Mouse (Mus musculus): Measurements from ENCODE around the gene Nemf. TPM values are rescaled to one million over a fixed set of nuclear protein-coding genes. Genes with fewer than 3 reads are reported as not detected.

The Nemf gene
- total and polyA plus RNA-seq, 3 experiments: 34.3 to 56.6 (median 44.9) TPM

DNA sequence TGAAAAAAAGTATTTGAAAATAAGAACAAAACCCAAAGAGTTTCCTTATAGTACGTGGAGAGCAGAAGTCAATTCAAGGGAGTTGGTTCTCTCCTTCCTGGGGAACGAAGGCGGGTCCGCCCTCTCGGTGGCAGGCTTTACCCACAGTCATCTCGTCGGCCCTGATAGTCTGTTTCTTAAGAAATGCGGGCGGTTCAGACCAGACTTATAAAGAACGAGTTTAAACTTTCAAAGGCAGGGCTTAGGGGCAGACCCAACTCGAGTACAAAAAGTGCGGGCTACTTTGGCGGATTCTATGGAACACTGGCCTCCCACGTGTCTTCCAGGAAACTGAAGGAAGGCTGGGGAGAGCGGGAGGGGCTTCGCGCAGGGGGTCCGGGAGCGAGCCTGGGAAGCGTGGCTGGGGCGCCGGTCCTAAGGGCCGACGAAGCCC lies 14.5 kb upstream of the Nemf start (continued):
- TF ChIP-seq RCOR1 (conservative IDR thresholded peaks at IDR 0.05; ENCODE audit: low read depth, low read length): no peak
- TF ChIP-seq TBP (conservative IDR thresholded peaks at IDR 0.05; ENCODE audit: low read depth, low read length): 0 out of 2 replicates have a peak, but pooled peaks have one; percentile 45
- TF ChIP-seq NELFE (IDR thresholded peaks at IDR 0.05; ENCODE audit: low read depth, low read length): peak; percentile 13; the same call in 1 of the 2 replicates
- TF ChIP-seq BHLHE40 (IDR thresholded peaks at IDR 0.05; ENCODE audit: low read depth, low read length): no peak
- no peak for TF ChIP-seq USF2 (conservative IDR thresholded peaks at IDR 0.05; ENCODE audit: low read depth, low read length)
- peak; percentile 91; the same call in 1 of the 2 replicates for TF ChIP-seq MYC (IDR thresholded peaks at IDR 0.05; ENCODE audit: low read depth, low read length)
- TF ChIP-seq ETS1 (conservative IDR thresholded peaks at IDR 0.05; ENCODE audit: low read depth, low read length): no peak
- TF ChIP-seq CHD2 (IDR thresholded peaks at IDR 0.05; ENCODE audit: low read length): no peak
- TF ChIP-seq SMC3 (IDR thresholded peaks at IDR 0.05; ENCODE audit: low read depth, low read length): peak; percentile 55

DNA sequence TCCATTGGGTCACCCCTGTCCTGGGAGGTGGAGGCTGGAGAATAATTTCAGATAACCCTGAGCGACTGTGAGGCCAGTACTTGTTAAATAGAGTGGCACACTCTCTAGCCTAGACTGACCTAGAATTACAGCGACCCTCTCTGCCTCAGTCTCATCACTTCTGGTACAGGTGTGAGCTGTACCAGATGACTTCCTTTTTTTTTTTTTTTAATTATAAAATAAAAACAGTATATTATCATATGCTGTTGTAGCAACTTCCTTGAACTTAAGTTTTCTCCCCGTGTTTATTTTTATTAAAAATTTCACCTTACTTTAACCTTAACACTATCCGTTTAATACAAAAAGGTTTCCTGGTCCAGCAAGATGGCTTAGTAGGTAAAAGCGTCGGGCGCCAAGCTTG lies 14.0 kb upstream of the Nemf start:
- no peak for DNase-seq (ENCODE audit: extremely low read depth)
- Histone ChIP-seq H3K9ac (ENCODE audit: insufficient read depth, low read depth) (peak overlapping the region; percentile 94), H3K27me3 (replicated peaks) (no peaks in the 10 kb centered on the region), H3K36me3 (replicated peaks in 1 of 2; ENCODE audit: control insufficient read depth in 1 of 2, insufficient read depth in 1 of 2, low read length in 1 of 2) (peaks cover 11 to 18% of the 10 kb centered on the region in 2 experiments), H3K4me1 (ENCODE audit: control insufficient read depth in 1 of 2, insufficient read depth in 2 of 2) (peaks cover 0 to 20% of the 10 kb centered on the region in 2 experiments; a peak in 2 of 4 replicates), H3K9me3 (replicated peaks; ENCODE audit: low read length) (no peaks in the 10 kb centered on the region), H3K79me2 (replicated peaks; ENCODE audit: control insufficient read depth, extremely low read depth, insufficient read depth, poor library complexity, severe bottlenecking) (peaks cover 35% of the 10 kb centered on the region), H3K4me3 (replicated peaks in 1 of 3; ENCODE audit: low read depth in 2 of 3, low read length in 2 of 3, poor library complexity in 1 of 3) (peak overlapping the region; percentile 64 to 93 (median 75)), H3K4me2 (ENCODE audit: insufficient read depth, low read depth, poor library complexity, severe bottlenecking) (peak overlapping the region; percentile 69), H3K27ac (ENCODE audit: insufficient read depth, low read depth) (peak overlapping the region; percentile 91; the same call in 1 of the 2 replicates)
- in situ Hi-C loops (cut with MboI; ENCODE audit: low pct_ligation_motif_present, low pct_unique_long_range_greater_than_20kb, low sequenced_read_pairs): loop anchor here (5.0 kb wide), 1 partner anchor 166 kb away; no protein-coding TSS in a partner anchor
- TF ChIP-seq ZNF384 (IDR thresholded peaks at IDR 0.05; ENCODE audit: low read depth, low read length) (peak; percentile 75), E2F4 (IDR thresholded peaks at IDR 0.05; ENCODE audit: insufficient replicate concordance, low read depth, low read length) (no peak)
- dilution Hi-C loops (cut with MboI; ENCODE audit: extremely low pct_ligation_motif_present, extremely low pct_unique_long_range_greater_than_20kb, low sequenced_read_pairs): no loop called here

DNA sequence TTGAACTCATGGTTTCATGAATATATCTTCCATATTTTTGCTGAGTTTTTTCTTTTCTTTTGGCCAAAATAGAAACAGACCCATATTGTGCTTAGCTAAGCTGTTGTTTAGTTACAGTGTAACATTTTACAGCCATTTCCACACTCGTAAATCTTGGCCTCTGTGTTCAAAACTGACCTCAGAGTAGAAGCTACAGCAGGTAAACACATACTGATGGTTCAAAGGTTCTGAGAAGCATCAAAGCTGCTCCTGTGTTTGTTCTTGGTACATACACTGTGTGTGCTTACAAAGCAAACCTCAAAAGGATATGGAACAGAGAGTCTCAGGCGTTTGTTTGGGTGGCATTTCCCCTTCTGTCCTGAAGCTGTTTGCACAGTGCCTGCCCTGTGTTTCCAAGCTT lies 10.6 kb upstream of the Nemf start:
- H3K79me2 ChIP-seq (replicated peaks; ENCODE audit: control insufficient read depth, extremely low read depth, insufficient read depth, poor library complexity, severe bottlenecking): peaks cover 12% of the 10 kb centered on the region
- no peak for TF ChIP-seq SMC3 (IDR thresholded peaks at IDR 0.05; ENCODE audit: low read depth, low read length)
- TF ChIP-seq HCFC1 (IDR thresholded peaks at IDR 0.05; ENCODE audit: low read depth, low read length): no peak
- no peak for TF ChIP-seq PAX5 (IDR thresholded peaks at IDR 0.05; ENCODE audit: low read length)
- no peak for TF ChIP-seq CTCF (conservative IDR thresholded peaks at IDR 0.05 in 1 of 2, IDR thresholded peaks at IDR 0.05 in 1 of 2; ENCODE audit: low read depth in 2 of 2, low read length in 2 of 2)
- no peak for TF ChIP-seq BHLHE40 (IDR thresholded peaks at IDR 0.05; ENCODE audit: low read depth, low read length)
- TF ChIP-seq IRF4 (IDR thresholded peaks at IDR 0.05; ENCODE audit: low read depth, low read length): no peak
- TF ChIP-seq ZNF384 (IDR thresholded peaks at IDR 0.05; ENCODE audit: low read depth, low read length): no peak
- TF ChIP-seq UBTF (IDR thresholded peaks at IDR 0.05; ENCODE audit: low read depth, low read length): no peak
- TF ChIP-seq USF2 (conservative IDR thresholded peaks at IDR 0.05; ENCODE audit: low read depth, low read length): no peak
- no peak for TF ChIP-seq NELFE (IDR thresholded peaks at IDR 0.05; ENCODE audit: low read depth, low read length)
- no peak for TF ChIP-seq MXI1 (IDR thresholded peaks at IDR 0.05; ENCODE audit: low read depth, low read length)
- no peak for TF ChIP-seq CHD1 (IDR thresholded peaks at IDR 0.05; ENCODE audit: low read depth, low read length)
- no peak for TF ChIP-seq JUND (conservative IDR thresholded peaks at IDR 0.05; ENCODE audit: low read depth, low read length)
- TF ChIP-seq ZKSCAN1 (IDR thresholded peaks at IDR 0.05; ENCODE audit: borderline replicate concordance, low read depth, low read length): no peak
- no peak for TF ChIP-seq POLR2A (IDR thresholded peaks at IDR 0.05; ENCODE audit: low read depth, low read length)
- no peak for TF ChIP-seq ZMIZ1 (IDR thresholded peaks at IDR 0.05; ENCODE audit: low read depth, low read length)
- dilution Hi-C loops (cut with MboI; ENCODE audit: extremely low pct_ligation_motif_present, extremely low pct_unique_long_range_greater_than_20kb, low sequenced_read_pairs) (no loop called here), in situ Hi-C loops (cut with MboI; ENCODE audit: low pct_ligation_motif_present, low pct_unique_long_range_greater_than_20kb, low sequenced_read_pairs) (no loop called here)
- no peaks in the 10 kb centered on the region for H3K9me3 ChIP-seq (replicated peaks; ENCODE audit: low read length)
- H3K9ac ChIP-seq (ENCODE audit: insufficient read depth, low read depth): no peak overlapping the region
- H3K36me3 ChIP-seq (replicated peaks in 1 of 2; ENCODE audit: control insufficient read depth in 1 of 2, insufficient read depth in 1 of 2, low read length in 1 of 2): peaks cover 0 to under 1% of the 10 kb centered on the region in 2 experiments
- H3K4me3 ChIP-seq (replicated peaks in 1 of 3; ENCODE audit: low read depth in 2 of 3, low read length in 2 of 3, poor library complexity in 1 of 3): no peak overlapping the region
- no peak overlapping the region for H3K4me2 ChIP-seq (ENCODE audit: insufficient read depth, low read depth, poor library complexity, severe bottlenecking)
- H3K27ac ChIP-seq (ENCODE audit: insufficient read depth, low read depth): no peak overlapping the region
- no peak for DNase-seq (ENCODE audit: extremely low read depth)
- peaks cover 0 to 40% of the 10 kb centered on the region in 2 experiments; a peak in 2 of 4 replicates for H3K4me1 ChIP-seq (ENCODE audit: control insufficient read depth in 1 of 2, insufficient read depth in 2 of 2)
- H3K27me3 ChIP-seq (replicated peaks): no peaks in the 10 kb centered on the region

All from CH12.LX (cell line).